Mouse (Mus musculus) liver, embryonic 11.5 days (tissue): ENCODE results near the gene Prkca. TPM values are rescaled to one million over a fixed set of nuclear protein-coding genes. Genes with fewer than 3 reads are reported as not detected.

Experiments
- ATAC-seq: fragments of 200-750 bp; cut with Nextera tagmentation; replicated peaks from 2 replicates; pipeline ENCODE4 v1.8.0; 2017; ENCODE audit warnings: moderate number of reproducible peaks, mild to moderate bottlenecking, moderate TSS enrichment, moderate library complexity; ENCODE audit not compliant: low FRiP score
- DNase-seq: peaks from one replicate; pipeline ENCODE4 v3.0.0-alpha.2; 2017; ENCODE audit warnings: low spot score
- H3K27ac ChIP-seq: fragments of 300-500 bp; sonication (generic); 2 replicates; pipeline ENCODE4 v1.5.1; 2014; ENCODE audit warnings: mild to moderate bottlenecking, low read depth, low read length, control low read depth
- H3K27me3 ChIP-seq: fragments of 300-500 bp; sonication (generic); replicated peaks from 2 replicates; pipeline ENCODE4 v1.6.1; 2014; ENCODE audit warnings: low read length, mixed read lengths; ENCODE audit not compliant: control insufficient read depth, insufficient read depth
- H3K36me3 ChIP-seq: fragments of 300-500 bp; sonication (generic); 2 replicates; pipeline ENCODE4 v1.6.1; 2014; ENCODE audit warnings: mild to moderate bottlenecking, low read length, moderate library complexity, mixed read lengths; ENCODE audit not compliant: control insufficient read depth, insufficient read depth
- H3K4me1 ChIP-seq: fragments of 300-500 bp; sonication (generic); replicated peaks from 2 replicates; pipeline ENCODE4 v1.6.1; 2014; ENCODE audit warnings: low read length, mixed read lengths; ENCODE audit not compliant: control insufficient read depth, insufficient read depth
- H3K4me2 ChIP-seq: fragments of 300-500 bp; sonication (generic); 2 replicates; pipeline ENCODE4 v1.6.1; 2014; ENCODE audit warnings: mild to moderate bottlenecking, control low read depth, moderate library complexity
- H3K4me3 ChIP-seq: fragments of 300-500 bp; sonication (generic); 2 replicates; pipeline ENCODE4 v1.5.1; 2014; ENCODE audit warnings: low read depth, low read length, control low read depth
- H3K9ac ChIP-seq: fragments of 300-500 bp; sonication (generic); 2 replicates; pipeline ENCODE4 v1.6.1; 2014; ENCODE audit warnings: low read depth, low read length, control low read depth
- H3K9me3 ChIP-seq: fragments of 300-500 bp; sonication (generic); 2 replicates; pipeline ENCODE4 v1.6.1; 2016; ENCODE audit warnings: low read length, inconsistent platforms, mixed read lengths; ENCODE audit not compliant: control insufficient read depth
- WGBS: fragments of 180-500 bp; shearing (Covaris S2); extraction: QIAGEN DNeasy Blood & Tissue Kit; methylation state at CpG from one replicate; pipeline ENCODE4 v1.1.7; 2014; 5-methylcytosine and 5-hydroxymethylcytosine counted together
- polyA plus RNA-seq: library from polyadenylated mRNA; unstranded; fragments of >200 nt; fragmentation: Nextera tagmentation; extraction: Ambion mirVana; gene quantifications from 2 replicates; pipeline ENCODE4 v1.2.1, GENCODE M21; 2014

The Prkca gene
- polyA plus RNA-seq, 1 experiment from 2014 or later = 12.4 TPM

DNA sequence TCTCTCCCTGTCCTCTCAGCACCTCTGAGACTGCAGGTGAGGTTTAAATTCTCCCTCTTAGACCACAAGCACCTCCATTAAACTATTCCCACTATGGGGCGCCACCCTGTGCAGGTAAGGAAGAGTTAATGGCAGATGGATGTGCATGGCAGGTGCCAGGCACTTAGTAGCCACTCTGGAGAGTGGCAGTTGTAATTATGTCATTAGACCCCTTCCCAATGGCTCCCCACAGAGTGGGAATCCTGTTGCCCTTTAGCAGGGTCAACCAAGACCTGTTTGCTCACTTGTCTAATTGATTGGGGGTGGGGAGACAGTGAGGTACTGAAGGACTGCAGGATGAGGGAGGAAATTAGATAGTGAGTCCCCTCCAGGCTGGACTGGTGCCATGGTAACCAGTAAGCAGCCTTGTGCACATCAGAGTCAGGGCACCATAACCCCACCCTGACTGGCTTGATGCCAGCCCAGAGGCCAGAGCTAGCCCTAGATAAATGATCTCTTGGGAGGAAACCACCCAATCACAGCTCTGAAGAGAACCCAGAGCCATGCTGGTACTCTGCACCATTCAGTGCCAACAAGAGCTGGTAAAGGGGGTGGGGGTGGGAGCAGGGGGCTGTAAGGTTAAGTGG is 63.9 kb downstream of the Prkca start:
- Histone ChIP-seq H3K4me2 (no peak overlapping the region), H3K36me3 (no peaks in the 10 kb centered on the region), H3K9ac (no peak overlapping the region), H3K4me3 (no peak overlapping the region), H3K9me3 (no peaks in the 10 kb centered on the region), H3K27me3 (no peaks in the 10 kb centered on the region), H3K27ac (no peak overlapping the region), H3K4me1 (peaks cover 8% of the 10 kb centered on the region)
- DNase-seq (no peak), ATAC-seq (peak; percentile 62; the same call in 1 of the 2 replicates)
- WGBS = 73% methylated on average over 1 of the region's 1 CpGs

DNA sequence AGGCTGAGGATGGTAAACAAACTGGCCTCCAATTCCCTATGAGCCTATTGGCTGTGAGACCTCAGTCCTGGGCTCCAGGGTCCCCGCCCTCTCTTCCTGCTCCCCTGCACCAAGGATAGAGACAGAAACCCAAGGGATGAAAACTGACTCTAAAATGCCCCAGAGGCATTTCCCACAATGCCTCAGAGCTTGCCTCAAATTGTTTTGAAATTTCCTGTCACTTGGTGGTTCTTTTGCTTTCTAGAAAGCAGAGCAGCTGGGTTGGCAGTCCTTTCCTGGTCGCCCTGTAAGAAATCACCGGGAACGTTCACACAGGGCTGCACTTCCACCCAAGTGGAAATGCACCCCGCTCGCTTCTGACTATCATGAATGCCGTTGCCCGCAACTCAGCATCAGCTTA is 66.6 kb downstream of the Prkca start:
- Histone ChIP-seq H3K4me2 (no peak overlapping the region), H3K27ac (no peak overlapping the region), H3K27me3 (no peaks in the 10 kb centered on the region), H3K4me1 (peaks cover 8% of the 10 kb centered on the region), H3K9ac (no peak overlapping the region), H3K36me3 (no peaks in the 10 kb centered on the region), H3K9me3 (no peaks in the 10 kb centered on the region), H3K4me3 (no peak overlapping the region)
- DNase-seq (no peak), ATAC-seq (no peak)
- WGBS = 84% methylated on average over 8 of the region's 8 CpGs

DNA sequence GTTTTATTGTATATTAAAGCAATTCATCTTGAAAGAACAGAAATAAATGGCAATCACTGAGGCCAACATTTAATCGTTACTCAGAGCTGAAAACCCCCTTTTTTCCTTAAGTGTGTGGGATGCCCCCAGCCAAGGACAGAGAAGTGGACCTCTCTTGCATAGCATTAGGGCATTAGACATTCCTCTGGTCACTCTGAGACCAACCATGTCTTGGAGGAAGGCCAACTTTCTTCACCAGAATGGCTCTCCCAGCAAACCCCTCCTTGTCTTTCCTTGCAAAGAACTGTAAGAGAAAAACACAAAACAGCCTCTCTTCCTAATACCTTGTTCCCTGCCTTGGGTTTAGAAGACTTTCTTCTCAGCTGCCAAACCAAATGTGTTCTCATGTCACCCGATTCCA is 67.6 kb downstream of the Prkca start:
- H3K27ac ChIP-seq = no peak overlapping the region
- H3K4me1 ChIP-seq = peaks cover 8% of the 10 kb centered on the region
- H3K4me2 ChIP-seq = no peak overlapping the region
- H3K9ac ChIP-seq = no peak overlapping the region
- no peaks in the 10 kb centered on the region for H3K27me3 ChIP-seq
- H3K4me3 ChIP-seq = no peak overlapping the region
- ATAC-seq = no peak
- DNase-seq = no peak
- H3K9me3 ChIP-seq = no peaks in the 10 kb centered on the region
- WGBS = 80% methylated on average over 2 of the region's 2 CpGs
- H3K36me3 ChIP-seq = no peaks in the 10 kb centered on the region

DNA sequence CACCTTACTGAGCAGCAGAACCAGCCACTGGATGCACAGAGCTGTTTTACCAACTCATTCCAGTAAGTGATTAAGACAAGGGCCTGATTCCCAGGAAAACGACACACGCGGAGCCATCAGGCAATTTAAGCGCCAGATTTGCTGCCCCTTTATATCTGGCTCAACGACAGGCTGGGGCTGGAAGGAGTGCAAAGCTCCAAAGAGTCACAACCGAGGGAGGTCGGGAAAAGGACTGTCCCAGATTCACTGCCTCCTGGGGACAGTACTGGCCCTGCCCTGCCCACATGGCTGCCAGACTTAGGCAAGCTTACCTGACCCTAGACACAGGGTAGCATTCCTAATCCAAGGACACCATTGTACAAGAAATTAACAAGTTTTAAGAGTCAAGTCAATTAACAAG is 69.7 kb downstream of the Prkca start:
- Histone ChIP-seq H3K9ac (no peak overlapping the region), H3K4me2 (no peak overlapping the region), H3K4me3 (no peak overlapping the region), H3K4me1 (peaks cover 3% of the 10 kb centered on the region; the same call in 1 of the 2 replicates), H3K9me3 (no peaks in the 10 kb centered on the region), H3K27me3 (no peaks in the 10 kb centered on the region), H3K27ac (no peak overlapping the region), H3K36me3 (no peaks in the 10 kb centered on the region)
- ATAC-seq (no peak), DNase-seq (no peak)
- 69% methylated on average over 7 of the region's 7 CpGs for WGBS

DNA sequence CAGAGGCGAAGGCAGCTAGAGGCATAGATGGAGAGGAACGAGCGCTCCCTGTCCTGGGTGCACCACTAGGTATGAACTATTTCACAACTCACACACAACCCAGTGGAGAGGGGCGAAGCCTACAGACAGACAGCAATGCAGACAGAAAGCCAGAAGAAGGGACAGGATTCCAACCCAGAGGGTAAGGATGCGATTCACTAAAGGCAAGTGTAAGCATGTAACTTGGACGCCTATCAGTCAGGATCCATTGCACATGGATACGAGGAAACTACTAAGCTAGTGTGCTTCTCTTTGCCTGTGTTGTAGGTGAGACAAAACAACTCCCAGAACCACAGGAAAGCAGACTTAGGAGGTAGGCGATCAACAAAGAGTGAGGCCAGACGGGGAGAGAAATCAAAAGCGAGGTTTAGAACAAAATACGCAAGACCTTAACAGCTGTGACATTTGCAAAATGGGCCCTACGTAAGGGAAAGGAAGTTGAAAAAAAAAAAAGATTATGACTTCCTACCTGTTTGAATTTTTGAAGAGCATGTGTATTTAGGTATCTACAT is 70.2 kb downstream of the Prkca start:
- Histone ChIP-seq H3K36me3 (no peaks in the 10 kb centered on the region), H3K27ac (no peak overlapping the region), H3K4me1 (peaks cover 3% of the 10 kb centered on the region; the same call in 1 of the 2 replicates), H3K9me3 (no peaks in the 10 kb centered on the region), H3K4me3 (no peak overlapping the region), H3K4me2 (no peak overlapping the region), H3K9ac (no peak overlapping the region), H3K27me3 (no peaks in the 10 kb centered on the region)
- WGBS = 86% methylated on average over 12 of the region's 12 CpGs
- ATAC-seq (no peak), DNase-seq (no peak)

DNA sequence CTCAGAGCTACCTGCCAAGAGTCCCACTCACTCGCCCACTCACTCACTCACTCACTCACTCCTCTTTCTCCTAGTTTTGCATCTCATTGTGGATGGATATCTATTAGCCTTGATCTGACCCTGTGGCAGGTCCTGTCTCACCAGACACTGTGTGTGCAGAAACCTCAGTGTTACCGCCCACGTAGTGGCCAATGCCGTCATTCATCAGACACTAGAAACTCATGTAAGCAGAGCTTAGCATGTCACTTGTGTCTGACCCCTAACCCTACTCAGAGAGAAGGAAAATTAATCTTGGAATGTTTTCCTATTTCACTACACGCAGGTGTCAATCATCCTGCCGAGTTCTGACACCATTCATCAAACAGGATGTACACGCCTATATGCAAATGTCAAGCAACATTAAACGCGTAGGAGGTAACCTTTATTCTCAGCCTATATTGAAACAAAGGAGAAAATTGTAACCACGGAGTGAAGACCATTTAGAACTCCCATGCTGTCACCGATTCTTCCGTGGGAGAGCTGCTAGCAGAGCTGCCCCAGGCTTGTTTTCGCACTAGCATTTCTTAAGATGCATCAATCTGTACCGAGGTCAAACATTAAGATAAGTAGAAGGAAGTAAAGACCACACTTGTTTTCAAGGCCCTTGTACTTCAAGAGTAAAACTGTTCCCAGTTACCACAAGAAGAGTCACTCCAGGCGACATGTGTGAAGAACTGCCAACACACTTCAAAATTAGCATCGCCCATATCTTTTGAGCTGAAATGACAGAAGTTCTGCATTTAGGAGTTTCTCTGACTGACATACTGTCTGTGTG is 70.9 kb downstream of the Prkca start:
- no peak overlapping the region for H3K4me3 ChIP-seq
- DNase-seq (no peak), ATAC-seq (no peak)
- H3K27me3 ChIP-seq = no peaks in the 10 kb centered on the region
- WGBS = 72% methylated on average over 16 of the region's 16 CpGs
- H3K27ac ChIP-seq = no peak overlapping the region
- no peaks in the 10 kb centered on the region for H3K9me3 ChIP-seq
- peaks cover 3% of the 10 kb centered on the region; the same call in 1 of the 2 replicates for H3K4me1 ChIP-seq
- no peak overlapping the region for H3K9ac ChIP-seq
- no peaks in the 10 kb centered on the region for H3K36me3 ChIP-seq
- H3K4me2 ChIP-seq = no peak overlapping the region

DNA sequence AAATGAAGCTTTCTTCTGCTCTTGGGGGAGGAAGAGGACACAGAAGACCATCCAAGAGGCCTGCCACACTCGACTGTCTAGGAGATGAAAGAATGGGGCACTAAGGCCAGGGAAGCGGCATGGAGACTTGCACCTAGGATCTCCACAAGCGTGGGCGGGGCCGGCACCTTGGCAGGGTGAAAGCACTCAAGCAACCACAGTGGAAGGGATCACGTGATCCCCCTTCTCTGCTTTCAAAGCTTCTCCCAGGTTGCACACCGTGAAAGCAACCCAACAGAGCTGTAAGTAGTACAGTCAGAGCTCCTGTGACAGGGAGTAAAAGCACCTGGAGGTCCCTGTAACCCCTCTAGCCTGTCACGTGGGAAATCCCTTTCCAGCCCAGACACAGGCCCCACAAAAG is 72.4 kb downstream of the Prkca start:
- Histone ChIP-seq H3K9me3 (no peaks in the 10 kb centered on the region), H3K27ac (no peak overlapping the region), H3K4me3 (no peak overlapping the region), H3K36me3 (no peaks in the 10 kb centered on the region), H3K27me3 (no peaks in the 10 kb centered on the region), H3K9ac (no peak overlapping the region), H3K4me2 (no peak overlapping the region), H3K4me1 (peaks cover 3% of the 10 kb centered on the region; the same call in 1 of the 2 replicates)
- 61% methylated on average over 8 of the region's 8 CpGs for WGBS
- DNase-seq (no peak), ATAC-seq (no peak)

DNA sequence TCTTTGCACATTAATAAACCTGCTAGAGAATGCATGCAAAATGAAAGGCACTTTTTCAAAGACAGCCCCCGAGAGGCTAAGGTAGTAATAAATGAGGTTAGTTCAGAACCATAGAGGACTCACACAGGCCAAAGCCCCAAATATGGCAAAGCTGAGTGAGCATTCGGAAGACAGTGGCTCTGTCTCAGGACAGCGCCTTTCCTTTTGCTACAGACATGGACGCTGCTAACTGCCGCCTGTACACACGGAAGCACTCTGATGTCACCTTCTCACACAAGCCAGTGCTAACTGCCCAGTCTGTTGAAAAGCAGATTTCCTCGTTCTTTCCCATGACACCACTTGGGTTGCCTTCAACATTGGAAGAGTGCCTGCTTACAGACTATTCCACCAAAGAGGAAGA is 74.2 kb downstream of the Prkca start:
- H3K9ac ChIP-seq = no peak overlapping the region
- no peaks in the 10 kb centered on the region for H3K36me3 ChIP-seq
- DNase-seq = no peak
- no peaks in the 10 kb centered on the region for H3K27me3 ChIP-seq
- H3K4me1 ChIP-seq = peaks cover 3% of the 10 kb centered on the region; the same call in 1 of the 2 replicates
- H3K27ac ChIP-seq = peak overlapping the region; percentile 32; the same call in 1 of the 2 replicates
- ATAC-seq = no peak
- H3K9me3 ChIP-seq = no peaks in the 10 kb centered on the region
- H3K4me3 ChIP-seq = no peak overlapping the region
- no peak overlapping the region for H3K4me2 ChIP-seq
- WGBS = 78% methylated on average over 7 of the region's 7 CpGs
